Mouse (Mus musculus): ENCODE data around the gene Usp35. TPM values are rescaled to one million over a fixed set of nuclear protein-coding genes. Genes with fewer than 3 reads are reported as not detected.

The Usp35 gene
- polyA plus RNA-seq, 1 experiment: 9.1 TPM

- Histone ChIP-seq H3K4me1 (ENCODE audit: control insufficient read depth, insufficient read depth, low read length) (no peaks in the 10 kb centered on the region), H3K36me3 (ENCODE audit: control insufficient read depth, insufficient read depth, low read length, poor library complexity, severe bottlenecking) (no peaks in the 10 kb centered on the region), H3K27me3 (ENCODE audit: control insufficient read depth, insufficient read depth, low read length, poor library complexity, severe bottlenecking) (no peaks in the 10 kb centered on the region), H3K4me3 (ENCODE audit: low read depth, low read length) (no peak overlapping the region), H3K27ac (ENCODE audit: insufficient read depth, low read length) (no peak overlapping the region), H3K9ac (ENCODE audit: low read depth, poor library complexity, severe bottlenecking) (no peak overlapping the region), H3K9me3 (replicated peaks; ENCODE audit: control insufficient read depth, insufficient read depth, low read length, poor library complexity, severe bottlenecking) (no peaks in the 10 kb centered on the region)
- TF ChIP-seq EP300 (IDR thresholded peaks at IDR 0.05; ENCODE audit: insufficient read depth, low read depth, low read length) (no peak), CTCF (IDR thresholded peaks at IDR 0.05; ENCODE audit: low read depth, low read length) (no peak)
Observed at GRCm38 (mm10) chr7:97302876-97303275, 28.9 kb downstream of the Usp35 start.

DNA sequence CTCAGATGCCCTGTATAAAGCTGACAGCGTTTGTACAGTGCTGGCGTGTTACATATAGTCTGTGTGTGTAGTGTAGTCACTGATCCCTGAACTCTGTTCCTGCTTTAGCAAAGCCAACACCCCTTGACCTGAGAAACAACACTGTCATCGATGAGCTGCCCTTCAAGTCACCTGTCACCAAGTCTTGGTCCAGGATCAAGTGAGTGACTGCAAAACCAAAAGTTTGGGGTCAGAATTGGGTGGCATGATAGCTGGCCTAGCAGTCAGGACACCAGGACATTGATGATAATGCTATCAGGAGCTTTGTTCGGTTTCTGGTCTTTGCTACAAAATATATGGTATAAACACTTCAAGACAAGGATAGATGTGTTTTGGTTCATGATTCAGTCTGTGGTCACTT is 29.6 kb downstream of the Usp35 start:
- H3K4me3 ChIP-seq (ENCODE audit: low read depth, low read length): no peak overlapping the region
- H3K4me1 ChIP-seq (ENCODE audit: control insufficient read depth, insufficient read depth, low read length): no peaks in the 10 kb centered on the region
- no peak overlapping the region for H3K27ac ChIP-seq (ENCODE audit: insufficient read depth, low read length)
- H3K36me3 ChIP-seq (ENCODE audit: control insufficient read depth, insufficient read depth, low read length, poor library complexity, severe bottlenecking): no peaks in the 10 kb centered on the region
- no peak overlapping the region for H3K9ac ChIP-seq (ENCODE audit: low read depth, poor library complexity, severe bottlenecking)
- no peak for TF ChIP-seq EP300 (IDR thresholded peaks at IDR 0.05; ENCODE audit: insufficient read depth, low read depth, low read length)
- no peak for TF ChIP-seq POLR2A (IDR thresholded peaks at IDR 0.05; ENCODE audit: insufficient read depth, low read length)
- no peak for TF ChIP-seq CTCF (IDR thresholded peaks at IDR 0.05; ENCODE audit: low read depth, low read length)
- no peaks in the 10 kb centered on the region for H3K27me3 ChIP-seq (ENCODE audit: control insufficient read depth, insufficient read depth, low read length, poor library complexity, severe bottlenecking)
- no peaks in the 10 kb centered on the region for H3K9me3 ChIP-seq (replicated peaks; ENCODE audit: control insufficient read depth, insufficient read depth, low read length, poor library complexity, severe bottlenecking)

DNA sequence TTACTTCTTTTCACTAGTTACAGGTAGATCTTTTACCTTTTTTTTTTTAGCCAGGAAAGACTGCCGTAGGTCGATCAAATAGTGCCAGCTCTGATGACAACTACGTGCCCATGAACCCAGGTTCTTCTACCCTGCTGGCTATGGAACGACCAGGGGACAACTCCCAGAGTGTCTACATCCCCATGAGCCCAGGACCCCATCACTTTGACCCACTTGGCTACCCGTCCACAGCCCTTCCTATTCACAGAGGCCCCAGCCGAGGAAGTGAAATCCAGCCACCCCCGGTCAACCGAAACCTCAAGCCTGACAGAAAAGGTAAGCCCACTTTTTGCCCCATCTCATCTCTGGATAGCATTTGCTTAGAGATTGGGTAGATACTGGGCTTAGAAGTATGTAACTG is 30.5 kb downstream of the Usp35 start:
- no peak for TF ChIP-seq CTCF (IDR thresholded peaks at IDR 0.05; ENCODE audit: low read depth, low read length)
- no peak for TF ChIP-seq EP300 (IDR thresholded peaks at IDR 0.05; ENCODE audit: insufficient read depth, low read depth, low read length)
- TF ChIP-seq POLR2A (IDR thresholded peaks at IDR 0.05; ENCODE audit: insufficient read depth, low read length): no peak
- Histone ChIP-seq H3K27ac (ENCODE audit: insufficient read depth, low read length) (no peak overlapping the region), H3K36me3 (ENCODE audit: control insufficient read depth, insufficient read depth, low read length, poor library complexity, severe bottlenecking) (no peaks in the 10 kb centered on the region), H3K4me1 (ENCODE audit: control insufficient read depth, insufficient read depth, low read length) (no peaks in the 10 kb centered on the region), H3K27me3 (ENCODE audit: control insufficient read depth, insufficient read depth, low read length, poor library complexity, severe bottlenecking) (no peaks in the 10 kb centered on the region), H3K9ac (ENCODE audit: low read depth, poor library complexity, severe bottlenecking) (no peak overlapping the region), H3K9me3 (replicated peaks; ENCODE audit: control insufficient read depth, insufficient read depth, low read length, poor library complexity, severe bottlenecking) (no peaks in the 10 kb centered on the region), H3K4me3 (ENCODE audit: low read depth, low read length) (no peak overlapping the region)

- Histone ChIP-seq H3K9me3 (replicated peaks; ENCODE audit: control insufficient read depth, insufficient read depth, low read length, poor library complexity, severe bottlenecking) (no peaks in the 10 kb centered on the region), H3K36me3 (ENCODE audit: control insufficient read depth, insufficient read depth, low read length, poor library complexity, severe bottlenecking) (no peaks in the 10 kb centered on the region), H3K27me3 (ENCODE audit: control insufficient read depth, insufficient read depth, low read length, poor library complexity, severe bottlenecking) (no peaks in the 10 kb centered on the region), H3K9ac (ENCODE audit: low read depth, poor library complexity, severe bottlenecking) (no peak overlapping the region), H3K27ac (ENCODE audit: insufficient read depth, low read length) (no peak overlapping the region), H3K4me3 (ENCODE audit: low read depth, low read length) (no peak overlapping the region), H3K4me1 (ENCODE audit: control insufficient read depth, insufficient read depth, low read length) (no peaks in the 10 kb centered on the region)
- TF ChIP-seq EP300 (IDR thresholded peaks at IDR 0.05; ENCODE audit: insufficient read depth, low read depth, low read length): no peak
Observed at GRCm38 (mm10) chr7:97300914-97301313, 30.9 kb downstream of the Usp35 start.

DNA sequence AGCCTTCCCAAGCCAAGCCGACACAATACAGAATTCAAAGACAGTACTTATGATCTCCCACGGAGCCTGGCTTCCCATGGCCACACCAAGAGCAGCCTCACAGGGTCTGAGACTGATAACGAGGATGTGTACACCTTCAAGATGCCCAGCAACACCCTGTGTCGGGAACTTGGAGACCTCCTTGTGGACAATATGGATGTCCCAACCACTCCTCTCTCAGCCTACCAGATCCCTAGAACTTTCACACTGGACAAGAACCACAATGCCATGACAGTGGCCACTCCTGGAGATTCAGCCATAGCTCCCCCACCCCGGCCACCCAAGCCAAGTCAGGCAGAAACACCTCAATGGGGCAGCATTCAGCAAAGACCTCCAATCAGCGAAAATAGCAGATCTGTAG is 32.9 kb downstream of the Usp35 start:
- Histone ChIP-seq H3K4me1 (ENCODE audit: control insufficient read depth, insufficient read depth, low read length) (no peaks in the 10 kb centered on the region), H3K9ac (ENCODE audit: low read depth, poor library complexity, severe bottlenecking) (no peak overlapping the region), H3K4me3 (ENCODE audit: low read depth, low read length) (no peak overlapping the region), H3K27ac (ENCODE audit: insufficient read depth, low read length) (no peak overlapping the region), H3K27me3 (ENCODE audit: control insufficient read depth, insufficient read depth, low read length, poor library complexity, severe bottlenecking) (no peaks in the 10 kb centered on the region), H3K9me3 (replicated peaks; ENCODE audit: control insufficient read depth, insufficient read depth, low read length, poor library complexity, severe bottlenecking) (no peaks in the 10 kb centered on the region), H3K36me3 (ENCODE audit: control insufficient read depth, insufficient read depth, low read length, poor library complexity, severe bottlenecking) (no peaks in the 10 kb centered on the region)
- TF ChIP-seq EP300 (IDR thresholded peaks at IDR 0.05; ENCODE audit: insufficient read depth, low read depth, low read length) (no peak), POLR2A (IDR thresholded peaks at IDR 0.05; ENCODE audit: insufficient read depth, low read length) (no peak), CTCF (IDR thresholded peaks at IDR 0.05; ENCODE audit: low read depth, low read length) (no peak)

DNA sequence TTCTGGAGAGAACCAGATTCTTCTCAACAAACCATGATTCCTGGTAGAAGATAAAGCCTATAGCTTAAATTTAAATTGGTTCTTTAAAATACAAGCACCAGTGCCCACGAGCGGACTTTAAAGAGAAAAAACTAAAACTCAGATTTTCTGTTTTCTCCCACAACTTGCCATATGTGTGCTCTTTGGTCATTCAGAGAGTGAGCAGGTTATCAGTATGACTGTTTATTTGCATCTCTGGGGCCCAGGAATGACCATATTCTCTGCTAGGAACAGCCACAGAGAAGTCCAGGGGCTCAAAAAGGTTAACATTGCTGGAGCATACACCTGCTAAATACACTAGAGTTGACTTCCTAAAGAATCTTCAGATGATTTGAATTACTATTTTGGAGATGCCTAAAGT is 33.5 kb downstream of the Usp35 start:
- no peak for TF ChIP-seq POLR2A (IDR thresholded peaks at IDR 0.05; ENCODE audit: insufficient read depth, low read length)
- no peak for TF ChIP-seq CTCF (IDR thresholded peaks at IDR 0.05; ENCODE audit: low read depth, low read length)
- no peak for TF ChIP-seq EP300 (IDR thresholded peaks at IDR 0.05; ENCODE audit: insufficient read depth, low read depth, low read length)
- H3K9me3 ChIP-seq (replicated peaks; ENCODE audit: control insufficient read depth, insufficient read depth, low read length, poor library complexity, severe bottlenecking): no peaks in the 10 kb centered on the region
- no peaks in the 10 kb centered on the region for H3K4me1 ChIP-seq (ENCODE audit: control insufficient read depth, insufficient read depth, low read length)
- H3K36me3 ChIP-seq (ENCODE audit: control insufficient read depth, insufficient read depth, low read length, poor library complexity, severe bottlenecking): no peaks in the 10 kb centered on the region
- H3K27ac ChIP-seq (ENCODE audit: insufficient read depth, low read length): no peak overlapping the region
- no peak overlapping the region for H3K9ac ChIP-seq (ENCODE audit: low read depth, poor library complexity, severe bottlenecking)
- H3K4me3 ChIP-seq (ENCODE audit: low read depth, low read length): no peak overlapping the region
- H3K27me3 ChIP-seq (ENCODE audit: control insufficient read depth, insufficient read depth, low read length, poor library complexity, severe bottlenecking): no peaks in the 10 kb centered on the region
